Mouse (Mus musculus) kidney, embryonic 15.5 days (tissue): ENCODE measurements around the gene Tln1. TPM values are rescaled to one million over a fixed set of nuclear protein-coding genes. Genes with fewer than 3 reads are reported as not detected.

ENCODE experiments used
- ATAC-seq: fragments of 200-750 bp; cut with Nextera tagmentation; replicated peaks from 2 replicates; pipeline ENCODE4 v1.8.0; 2017; ENCODE audit warnings: moderate TSS enrichment; ENCODE audit not compliant: low FRiP score
- H3K27ac ChIP-seq: fragments of 300-500 bp; sonication (generic); 2 replicates; pipeline ENCODE4 v1.5.1; 2015; ENCODE audit warnings: mild to moderate bottlenecking, inconsistent platforms
- H3K27me3 ChIP-seq: fragments of 300-500 bp; sonication (generic); 2 replicates; pipeline ENCODE4 v1.6.1; 2015; ENCODE audit warnings: inconsistent platforms
- H3K36me3 ChIP-seq: fragments of 300-500 bp; sonication (generic); 2 replicates; pipeline ENCODE4 v1.6.1; 2015; ENCODE audit warnings: inconsistent platforms
- H3K4me1 ChIP-seq: fragments of 300-500 bp; sonication (generic); 2 replicates; pipeline ENCODE4 v1.6.1; 2015; ENCODE audit warnings: inconsistent platforms
- H3K4me2 ChIP-seq: fragments of 300-500 bp; sonication (generic); 2 replicates; pipeline ENCODE4 v1.6.1; 2015; ENCODE audit warnings: moderate library complexity, mild to moderate bottlenecking, inconsistent platforms
- H3K4me3 ChIP-seq: fragments of 300-500 bp; sonication (generic); replicated peaks from 2 replicates; pipeline ENCODE4 v1.5.1; 2015; ENCODE audit warnings: mild to moderate bottlenecking, inconsistent platforms
- H3K9ac ChIP-seq: fragments of 300-500 bp; sonication (generic); 2 replicates; pipeline ENCODE4 v1.6.1; 2015; ENCODE audit warnings: mild to moderate bottlenecking, inconsistent platforms
- H3K9me3 ChIP-seq: fragments of 300-500 bp; sonication (generic); replicated peaks from 2 replicates; pipeline ENCODE4 v1.6.1; 2016; ENCODE audit warnings: inconsistent platforms
- WGBS: fragments of 180-500 bp; shearing (Covaris S2); methylation state at CpG from one replicate; pipeline ENCODE4 v1.1.7; 2015; ENCODE audit warnings: mixed read lengths; 5-methylcytosine and 5-hydroxymethylcytosine counted together
- polyA plus RNA-seq: library from polyadenylated mRNA; unstranded; fragments of >200 nt; fragmentation: Nextera tagmentation; extraction: Ambion mirVana; gene quantifications from 2 replicates; pipeline ENCODE4 v1.2.1, GENCODE M21; 2015

Gene Tln1
- polyA plus RNA-seq, 1 experiment from 2014 or later, result 71.8 TPM

DNA sequence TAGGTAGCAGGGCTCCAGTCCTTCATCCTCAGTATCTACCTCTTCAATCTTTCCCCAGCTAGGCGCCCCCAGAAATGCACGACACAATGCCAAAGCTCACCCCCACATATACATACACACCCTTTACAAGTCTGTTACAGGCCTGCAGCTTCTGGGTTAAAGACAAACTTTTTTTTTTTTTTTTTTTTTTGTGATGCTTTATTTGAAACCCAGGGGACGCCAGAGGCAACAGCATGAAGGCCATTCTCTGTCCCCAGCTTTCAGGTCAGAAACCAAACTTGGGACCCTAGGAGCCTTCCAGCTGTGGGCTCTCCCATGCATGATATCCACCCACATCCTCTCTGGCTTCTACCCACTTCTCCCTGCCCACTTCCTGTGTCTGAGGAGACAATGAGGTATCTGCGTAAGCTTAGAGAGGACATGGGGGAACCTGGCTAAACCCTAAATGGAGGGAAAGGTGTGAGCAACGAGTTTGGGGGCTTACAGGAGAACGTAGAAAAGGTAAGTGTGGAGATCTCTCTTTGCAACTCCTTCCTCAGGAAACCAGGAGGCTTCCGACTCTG, 80.5 kb downstream of the Tln1 start:
- Histone ChIP-seq H3K27me3 (no peaks in the 10 kb centered on the region), H3K9me3 (no peaks in the 10 kb centered on the region), H3K4me3 (no peak overlapping the region), H3K4me1 (peaks cover 13% of the 10 kb centered on the region), H3K27ac (no peak overlapping the region), H3K9ac (no peak overlapping the region), H3K4me2 (no peak overlapping the region), H3K36me3 (no peaks in the 10 kb centered on the region)
- no peak for ATAC-seq
- 75% methylated on average over 7 of the region's 7 CpGs for WGBS

Other genes with a start within 250 kb of the Tln1 start
- gene Rusc2, start 180.7 kb downstream of the Tln1 start, polyA plus RNA-seq, result 11.7 and 14.1 TPM in 2 replicates
- 0.27 and 0.44 TPM in 2 replicates for gene Fam166b, start 133.6 kb downstream of the Tln1 start, polyA plus RNA-seq
- gene Tesk1, start 120.8 kb downstream of the Tln1 start, polyA plus RNA-seq, result 5.9 and 7.4 TPM in 2 replicates
- gene Cd72, start 108.1 kb downstream of the Tln1 start, polyA plus RNA-seq, result 3.0 and 4.3 TPM in 2 replicates
- gene Sit1, start 79.0 kb downstream of the Tln1 start, polyA plus RNA-seq, result not detected in 2 replicates
- gene Ccdc107, start 69.8 kb downstream of the Tln1 start, polyA plus RNA-seq, result 69.5 and 72.2 TPM in 2 replicates
- 40.8 and 45.3 TPM in 2 replicates for gene Arhgef39, start 63.0 kb downstream of the Tln1 start, polyA plus RNA-seq
- 1.7 and 2.1 TPM in 2 replicates for gene Car9, start 55.7 kb downstream of the Tln1 start, polyA plus RNA-seq
- gene Tpm2, start 38.9 kb downstream of the Tln1 start, polyA plus RNA-seq, result 248 and 303 TPM in 2 replicates
- 61.6 and 66.4 TPM in 2 replicates for gene Creb3, start 359 bp downstream of the Tln1 start, polyA plus RNA-seq
- 29.3 and 30.7 TPM in 2 replicates for gene Rgp1, start 16.0 kb upstream of the Tln1 start, polyA plus RNA-seq
- gene Gba2, start 16.2 kb upstream of the Tln1 start, polyA plus RNA-seq, result 20.4 and 22.7 TPM in 2 replicates
- 1.3 and 2.6 TPM in 2 replicates for gene Msmp, start 21.8 kb upstream of the Tln1 start, polyA plus RNA-seq
- 8.0 and 10.2 TPM in 2 replicates for gene Npr2, start 69.2 kb upstream of the Tln1 start, polyA plus RNA-seq
- 1.4 and 1.7 TPM in 2 replicates for gene Spag8, start 90.9 kb upstream of the Tln1 start, polyA plus RNA-seq
- gene Hint2, start 93.8 kb upstream of the Tln1 start, polyA plus RNA-seq, result 115 and 129 TPM in 2 replicates
- 2.7 and 3.6 TPM in 2 replicates for gene Tmem8b, start 106.3 kb upstream of the Tln1 start, polyA plus RNA-seq
- 2.7 and 3.3 TPM in 2 replicates for gene Fam221b, start 106.5 kb upstream of the Tln1 start, polyA plus RNA-seq
- not detected in 2 replicates for gene Olfr70, start 138.1 kb upstream of the Tln1 start, polyA plus RNA-seq
- not detected in 2 replicates for gene Olfr71, start 147.6 kb upstream of the Tln1 start, polyA plus RNA-seq
- gene Hrct1, start 164.5 kb upstream of the Tln1 start, polyA plus RNA-seq, result 0.77 and 1.0 TPM in 2 replicates
- gene Spaar, start 167.3 kb upstream of the Tln1 start, polyA plus RNA-seq, result 0.12 and 0.19 TPM in 2 replicates
- gene Olfr159, start 208.3 kb upstream of the Tln1 start, polyA plus RNA-seq, result not detected in 2 replicates